In the genomic region with DNA sequence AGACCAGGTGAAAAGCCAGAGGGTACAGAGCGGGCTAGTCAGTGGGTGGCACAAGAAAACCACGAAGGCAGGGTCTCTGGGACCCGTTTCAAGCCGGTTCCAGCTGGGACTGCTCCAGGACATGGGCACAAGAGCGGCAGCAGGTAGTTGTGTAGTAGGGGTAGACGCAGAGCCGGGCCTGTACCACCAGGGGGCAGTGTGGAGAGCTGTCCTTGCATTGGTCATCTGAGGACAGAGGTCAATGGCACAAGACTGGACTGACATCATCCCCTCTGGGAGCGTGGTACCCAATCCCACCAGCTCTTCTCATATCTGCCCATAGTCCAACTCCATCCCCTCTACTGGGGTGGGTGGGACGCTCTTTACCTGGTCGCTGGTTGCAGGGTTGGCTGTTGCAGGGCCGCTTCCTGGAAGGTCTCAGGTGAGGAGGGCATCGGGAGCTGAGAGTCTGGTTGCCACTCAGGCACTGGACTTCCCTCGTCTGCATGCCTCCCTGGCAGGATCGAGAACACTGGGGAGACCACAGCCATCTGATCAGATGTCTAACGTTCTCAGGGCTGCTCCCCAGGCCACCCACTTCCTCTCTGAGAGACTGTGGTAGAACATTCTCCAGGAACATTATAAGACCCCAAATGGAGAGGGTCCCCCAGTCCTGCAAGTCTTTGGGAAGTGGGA, we compare ENCODE assay signal across 9 mouse cellular contexts. TPM values are rescaled to one million over a fixed set of nuclear protein-coding genes. Genes with fewer than 3 reads are reported as not detected.
DNase-seq lines count a peak whose midpoint lies in the region; ATAC-seq and TF ChIP-seq lines count a peak whose summit lies in the region.
"Had no signal": no experiment of that assay in that cellular context is flagged by ENCODE, and none has a peak within 500 bp of the region (broad histone marks: within the 10 kb centered on the region; RNA-seq: fewer than 3 reads in every experiment).

No protein-coding gene starts in this region.

- no peak overlapping the region for H3K4me2 ChIP-seq in hindbrain, embryonic 14.5 days (replicated peaks)
- no peak overlapping the region for H3K4me2 ChIP-seq in hindbrain, embryonic 12.5 days (replicated peaks)
- H3K4me2 ChIP-seq in liver, embryonic 14.5 days (ENCODE audit: low read depth), result no peak overlapping the region
- H3K4me2 ChIP-seq: limb, embryonic 13.5 days had no signal

- no peak for TF ChIP-seq EP300 in liver, embryonic 14.5 days (IDR thresholded peaks at IDR 0.05; ENCODE audit: low read depth)

- no peak overlapping the region for H3K4me3 ChIP-seq in hindbrain, embryonic 14.5 days (replicated peaks; ENCODE audit: low read length)
- H3K4me3 ChIP-seq in hindbrain, embryonic 12.5 days, result no peak overlapping the region
- H3K4me3 ChIP-seq in bone marrow macrophage, adult 2 months (ENCODE audit: insufficient read depth, low read length), result no peak overlapping the region
- no peak overlapping the region for H3K4me3 ChIP-seq in kidney, adult 2 months (ENCODE audit: insufficient read depth, low read depth, low read length)
- no peak overlapping the region for H3K4me3 ChIP-seq in liver, embryonic 14.5 days (ENCODE audit: insufficient read depth in 1 of 2, low read depth in 2 of 2, low read length in 2 of 2)
- H3K4me3 ChIP-seq: limb, embryonic 13.5 days had no signal

- no peak overlapping the region for H3K27ac ChIP-seq in hindbrain, embryonic 14.5 days
- no peak overlapping the region for H3K27ac ChIP-seq in hindbrain, embryonic 12.5 days
- H3K27ac ChIP-seq in bone marrow macrophage, adult 2 months (ENCODE audit: insufficient read depth, low read depth, low read length), result peak overlapping the region; percentile 99
- H3K27ac ChIP-seq in kidney, adult 2 months (ENCODE audit: insufficient read depth, low read depth, low read length), result peak overlapping the region; percentile 96
- 0 out of 2 replicates have a peak overlapping the region, but pooled peaks have one; percentile 40 for H3K27ac ChIP-seq in liver, embryonic 14.5 days

- H3K36me3 ChIP-seq in hindbrain, embryonic 14.5 days (replicated peaks; ENCODE audit: control insufficient read depth, insufficient read depth), result no peaks in the 10 kb centered on the region; the same call in 1 of the 2 replicates
- peaks cover 13% of the 10 kb centered on the region; the same call in 1 of the 2 replicates for H3K36me3 ChIP-seq in hindbrain, embryonic 12.5 days
- no peaks in the 10 kb centered on the region for H3K36me3 ChIP-seq in kidney, adult 2 months (ENCODE audit: control insufficient read depth, insufficient read depth, low read length)
- no peaks in the 10 kb centered on the region for H3K36me3 ChIP-seq in liver, embryonic 14.5 days (replicated peaks; ENCODE audit: control insufficient read depth, insufficient read depth, low read depth)

- no peak overlapping the region for H3K9ac ChIP-seq in hindbrain, embryonic 14.5 days
- no peak overlapping the region for H3K9ac ChIP-seq in hindbrain, embryonic 12.5 days
- H3K9ac ChIP-seq in liver, embryonic 14.5 days (replicated peaks), result no peak overlapping the region
- H3K9ac ChIP-seq: limb, embryonic 13.5 days had no signal

- peak; percentile 96 for TF ChIP-seq CTCF in bone marrow macrophage, adult 2 months (IDR thresholded peaks at IDR 0.05; ENCODE audit: low read depth, low read length)
- TF ChIP-seq CTCF in kidney, adult 2 months (conservative IDR thresholded peaks at IDR 0.05; ENCODE audit: insufficient read depth, insufficient read length, low read depth, low read length), result peak; percentile 91
- TF ChIP-seq CTCF in liver, embryonic 14.5 days (IDR thresholded peaks at IDR 0.05; ENCODE audit: low read depth), result peak; percentile 98

- no peaks in the 10 kb centered on the region for H3K9me3 ChIP-seq in hindbrain, embryonic 14.5 days (ENCODE audit: control insufficient read depth, low read length)
- no peaks in the 10 kb centered on the region for H3K9me3 ChIP-seq in hindbrain, embryonic 12.5 days (replicated peaks)
- H3K9me3 ChIP-seq in liver, embryonic 14.5 days (ENCODE audit: control insufficient read depth, low read length), result no peaks in the 10 kb centered on the region
- H3K9me3 ChIP-seq: limb, embryonic 13.5 days had no signal

- DNase-seq in hindbrain, embryonic 14.5 days (ENCODE audit: low spot score), result peak; percentile 49
- DNase-seq in gastrocnemius, adult 18-20 months (ENCODE audit: low spot score), result peak; percentile 90
- peak; percentile 85 for DNase-seq in kidney, adult 2 months
- no peak for DNase-seq in liver, embryonic 14.5 days (ENCODE audit: low read depth in 3 of 3, low spot score in 3 of 3)
- DNase-seq in ovary, postnatal 10 days (ENCODE audit: low spot score), result peak; percentile 42
- peak; percentile 65 to 68 for DNase-seq in thymus, postnatal 36 days

- TF ChIP-seq POLR2A in bone marrow macrophage, adult 2 months (IDR thresholded peaks at IDR 0.05; ENCODE audit: borderline replicate concordance, low read depth, low read length), result no peak
- TF ChIP-seq POLR2A in kidney, adult 2 months (IDR thresholded peaks at IDR 0.05; ENCODE audit: low read depth, low read length), result no peak

- no peak for ATAC-seq in hindbrain, embryonic 14.5 days (ENCODE audit: low FRiP score)
- no peak for ATAC-seq in hindbrain, embryonic 12.5 days (ENCODE audit: low FRiP score)
- no peak for ATAC-seq in liver, embryonic 14.5 days (ENCODE audit: insufficient read depth)

- H3K4me1 ChIP-seq in hindbrain, embryonic 14.5 days (replicated peaks; ENCODE audit: control insufficient read depth, insufficient read depth, low read length), result no peaks in the 10 kb centered on the region
- H3K4me1 ChIP-seq in hindbrain, embryonic 12.5 days, result peaks cover 47% of the 10 kb centered on the region
- peaks cover 41% of the 10 kb centered on the region for H3K4me1 ChIP-seq in bone marrow macrophage, adult 2 months (ENCODE audit: control insufficient read depth, insufficient read depth, low read length)
- peaks cover 36% of the 10 kb centered on the region for H3K4me1 ChIP-seq in kidney, adult 2 months (ENCODE audit: control insufficient read depth, insufficient read depth, low read length)
- H3K4me1 ChIP-seq in liver, embryonic 14.5 days (replicated peaks; ENCODE audit: control insufficient read depth in 2 of 2, insufficient read depth in 2 of 2, low read length in 1 of 2), result peaks cover 41 to 45% of the 10 kb centered on the region in 2 experiments

- 59% methylated on average over 15 of the region's 15 CpGs for WGBS in hindbrain, embryonic 14.5 days
- WGBS in hindbrain, embryonic 12.5 days, result 56% methylated on average over 15 of the region's 15 CpGs
- 57% methylated on average over 15 of the region's 15 CpGs for WGBS in kidney, adult 2 months
- 38% methylated on average over 15 of the region's 15 CpGs for WGBS in liver, embryonic 14.5 days (ENCODE audit: insufficient replicate concordance)

- no peaks in the 10 kb centered on the region for H3K27me3 ChIP-seq in hindbrain, embryonic 14.5 days (ENCODE audit: control insufficient read depth, insufficient read depth, low read length)
- no peaks in the 10 kb centered on the region for H3K27me3 ChIP-seq in hindbrain, embryonic 12.5 days
- no peaks in the 10 kb centered on the region for H3K27me3 ChIP-seq in kidney, adult 2 months (replicated peaks; ENCODE audit: control insufficient read depth, insufficient read depth, low read length)
- H3K27me3 ChIP-seq in liver, embryonic 14.5 days (ENCODE audit: control insufficient read depth, insufficient read depth, low read length), result no peaks in the 10 kb centered on the region; the same call in 1 of the 2 replicates
- H3K27me3 ChIP-seq: limb, embryonic 13.5 days had no signal

RNA-seq across cellular contexts. Expression of a gene that starts 10.8 kb away (rescaled TPM):
- polyA plus RNA-seq in hindbrain, embryonic 14.5 days (2014; fragmentation: Nextera tagmentation; extraction: Ambion mirVana), result 0.35 and 1.3 TPM in 2 replicates
- 0.65 and 1.2 TPM in 2 replicates for polyA plus RNA-seq in hindbrain, embryonic 12.5 days (2016; fragmentation: Nextera tagmentation; extraction: Ambion mirVana)
- 2.4 and 2.6 TPM in 2 replicates for polyA plus RNA-seq in bone marrow macrophage, adult 2 months (2012; ENCODE audit: insufficient read depth, insufficient read length, missing spikeins)
- 10 to 100 TPM; 25.9 to 30.8 TPM for total RNA-seq in gastrocnemius, adult 18-20 months (2021)
- 5.2 and 6.0 TPM in 2 replicates for polyA plus RNA-seq in kidney, adult 2 months (2012; rRNA removed)
- 0.12 and 0.43 TPM in 2 replicates for polyA plus RNA-seq in liver, embryonic 14.5 days (2012; rRNA removed)
- polyA plus RNA-seq in liver, embryonic 14.5 days (2014; fragmentation: Nextera tagmentation; extraction: Ambion mirVana), result 0.17 and 0.47 TPM in 2 replicates

RNA-seq across cellular contexts. Expression of a gene that starts 18.3 kb away (rescaled TPM):
- 60.3 and 72.3 TPM in 2 replicates for polyA plus RNA-seq in hindbrain, embryonic 14.5 days (2014; fragmentation: Nextera tagmentation; extraction: Ambion mirVana)
- 86.4 TPM in 2 replicates for polyA plus RNA-seq in hindbrain, embryonic 12.5 days (2016; fragmentation: Nextera tagmentation; extraction: Ambion mirVana)
- polyA plus RNA-seq in bone marrow macrophage, adult 2 months (2012; ENCODE audit: insufficient read depth, insufficient read length, missing spikeins), result 565 and 578 TPM in 2 replicates
- 10 to 100 TPM; 96.0 to 99.4 TPM for total RNA-seq in gastrocnemius, adult 18-20 months (2021)
- polyA plus RNA-seq in kidney, adult 2 months (2012; rRNA removed), result 31.9 and 43.0 TPM in 2 replicates
- polyA plus RNA-seq in liver, embryonic 14.5 days (2012; rRNA removed), result 26.6 and 34.6 TPM in 2 replicates
- 39.2 and 45.0 TPM in 2 replicates for polyA plus RNA-seq in liver, embryonic 14.5 days (2014; fragmentation: Nextera tagmentation; extraction: Ambion mirVana)

RNA-seq across cellular contexts. Expression of a gene that starts 52.1 kb away (rescaled TPM):
- 95.1 and 102 TPM in 2 replicates for polyA plus RNA-seq in hindbrain, embryonic 14.5 days (2014; fragmentation: Nextera tagmentation; extraction: Ambion mirVana)
- 91.3 and 97.5 TPM in 2 replicates for polyA plus RNA-seq in hindbrain, embryonic 12.5 days (2016; fragmentation: Nextera tagmentation; extraction: Ambion mirVana)
- 99.2 and 115 TPM in 2 replicates for polyA plus RNA-seq in bone marrow macrophage, adult 2 months (2012; ENCODE audit: insufficient read depth, insufficient read length, missing spikeins)
- total RNA-seq in gastrocnemius, adult 18-20 months (2021), result 100 to 1,000 TPM in 1 of 2 experiments, 10 to 100 TPM in 1; 95.9 to 106 TPM
- 9.9 and 13.2 TPM in 2 replicates for polyA plus RNA-seq in kidney, adult 2 months (2012; rRNA removed)
- polyA plus RNA-seq in liver, embryonic 14.5 days (2012; rRNA removed), result 10.2 and 14.9 TPM in 2 replicates
- 26.8 and 27.1 TPM in 2 replicates for polyA plus RNA-seq in liver, embryonic 14.5 days (2014; fragmentation: Nextera tagmentation; extraction: Ambion mirVana)

Comparison
In these comparisons a context has a peak if more than half of its experiments do, and no peak if none do; other contexts are left out.
1. DNase-seq: peak in hindbrain, embryonic 14.5 days (single experiment), gastrocnemius, adult 18-20 months (single experiment), kidney, adult 2 months (single experiment), ovary, postnatal 10 days (single experiment) and thymus, postnatal 36 days (2 of 2); none in liver, embryonic 14.5 days (0 of 3).
2. H3K27ac ChIP-seq: peak in bone marrow macrophage, adult 2 months (single experiment), kidney, adult 2 months (single experiment) and liver, embryonic 14.5 days (single experiment); none in hindbrain, embryonic 14.5 days (single experiment) and hindbrain, embryonic 12.5 days (single experiment).
3. Peak in every context shown above with its lines, with median percentiles within 50 percentile points of each other: CTCF ChIP-seq.